Mouse (Mus musculus): ENCODE measurements around the gene D3Ertd254e.

DNA sequence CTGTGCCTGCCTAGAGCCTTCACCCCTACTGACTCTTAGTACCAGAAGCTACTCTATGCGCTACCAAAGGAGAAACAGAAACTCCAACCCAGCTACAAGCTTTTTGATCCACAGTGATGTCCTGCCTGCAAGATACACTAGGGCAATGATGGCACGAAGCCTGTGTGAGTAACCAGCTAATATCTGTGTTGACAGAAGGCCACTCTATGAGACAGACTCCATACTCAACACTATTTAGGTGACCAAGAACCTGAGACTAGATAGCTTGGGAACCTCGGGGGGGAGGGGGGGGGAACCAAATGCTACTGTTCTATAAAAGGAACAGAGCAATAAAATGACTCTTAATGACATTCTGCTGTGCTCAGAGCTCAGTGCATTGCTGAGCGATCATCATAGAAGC is 35.7 kb downstream of the D3Ertd254e start:
- TF ChIP-seq POLR2A (IDR thresholded peaks at IDR 0.05; ENCODE audit: borderline replicate concordance, extremely low read depth, low read depth, low read length) = no peak
- no peak for TF ChIP-seq CTCF (IDR thresholded peaks at IDR 0.05; ENCODE audit: insufficient read depth, low read length)
